ENCODE assay signal across 8 mouse cellular contexts in genomic region chr12:99806741-99807140, GRCm38 (mm10).
DNase-seq lines count a peak whose midpoint lies in the region; ATAC-seq lines count a peak whose summit lies in the region.
"Not testable (repeated sequence)": the region's sequence is repeated elsewhere in the genome, so short reads cannot be mapped to it uniquely, and the experiment has no call there.

No protein-coding gene starts in this region.

- H3K36me3 ChIP-seq in splenic B cell, adult 2 months (ENCODE audit: control insufficient read depth, insufficient read depth, low read length, poor library complexity, severe bottlenecking), result not testable (repeated sequence)

- peak; percentile 33 for DNase-seq in A20 (ENCODE audit: low read depth, low spot score)
- DNase-seq in CD4-positive helper T cell, adult 2 months (ENCODE audit: low read depth, low spot score), result peak; percentile 23
- peak; percentile 56 for DNase-seq in CD4-positive, CD25-positive, alpha-beta regulatory T cell, adult 2 months (ENCODE audit: low read depth, low spot score)
- peak; percentile 43 for DNase-seq in heart, adult 11 months
- DNase-seq in naive thymus-derived CD4-positive, alpha-beta T cell, adult 2 months (ENCODE audit: low read depth), result peak; percentile 56
- DNase-seq in splenic B cell, adult 2 months (ENCODE audit: low read depth, low spot score), result peak; percentile 32

- peak; percentile 61 for ATAC-seq in CD4-positive, CD25-positive, alpha-beta regulatory T cell, adult 4 months
- ATAC-seq in granulocyte monocyte progenitor cell, adult 5-6 weeks (replicated peaks; ENCODE audit: poor library complexity, severe bottlenecking), result peak; percentile 35; the same call in 1 of the 2 replicates

- H3K27me3 ChIP-seq in splenic B cell, adult 2 months (ENCODE audit: control insufficient read depth, insufficient read depth, low read length, poor library complexity, severe bottlenecking), result not testable (repeated sequence)

Comparison
In these comparisons a context has a peak if more than half of its experiments do, and no peak if none do; other contexts are left out.
1. Peak in every context shown above with its lines: DNase-seq and ATAC-seq.